Mouse (Mus musculus) brain, embryonic 14.5 days (tissue): Measurements from ENCODE around the gene Btbd2.

Source experiments
- CTCF ChIP-seq: fragments of 200-500 bp; IDR thresholded peaks from 2 replicates; pipeline ENCODE4 v1.5.1; 2012; ENCODE audit warnings: inconsistent platforms, mild to moderate bottlenecking, moderate library complexity, borderline replicate concordance; ENCODE audit not compliant: insufficient read depth, insufficient read length; ENCODE audit errors: extremely low read depth
- POLR2A ChIP-seq: fragments of 200-500 bp; IDR thresholded peaks from 2 replicates; pipeline ENCODE4 v1.6.1; 2012; ENCODE audit warnings: mild to moderate bottlenecking, inconsistent platforms, borderline replicate concordance; ENCODE audit not compliant: poor library complexity, insufficient read depth, insufficient read length, severe bottlenecking; ENCODE audit errors: extremely low read depth

DNA sequence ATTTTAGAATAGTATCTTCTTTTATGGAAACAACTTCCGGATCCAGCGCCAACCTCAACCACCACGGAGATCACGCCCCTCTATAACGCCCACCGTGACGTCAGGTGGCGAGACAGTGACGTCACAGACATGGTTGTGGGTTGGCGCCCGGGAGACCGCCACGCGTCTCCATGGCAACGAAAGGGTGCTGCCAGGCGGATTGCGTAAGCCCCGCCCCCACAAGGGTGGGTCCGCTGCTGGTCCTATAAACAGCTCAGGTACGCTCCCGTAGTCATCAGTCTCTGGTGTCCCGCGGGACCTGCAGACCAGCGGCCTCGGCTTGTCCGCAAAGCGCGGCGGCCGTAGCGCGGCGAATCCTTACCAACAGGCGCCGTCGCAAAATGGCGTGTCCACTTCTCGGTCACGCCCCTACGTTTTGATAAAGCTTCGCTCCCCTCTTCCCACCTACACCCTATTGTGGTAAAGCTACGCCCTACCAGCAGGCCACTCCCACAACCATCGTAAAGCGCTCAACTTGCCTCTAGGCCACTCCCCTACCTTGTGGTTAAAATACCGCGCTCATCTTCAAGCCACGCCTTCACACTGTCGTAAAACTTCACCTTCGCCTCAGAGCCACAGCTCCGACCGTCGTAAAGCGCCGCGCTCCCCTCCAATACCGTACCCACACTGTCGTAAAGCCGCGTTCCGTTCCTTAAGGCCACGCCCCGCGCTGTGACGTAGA lies 34.8 kb downstream of the Btbd2 start:
- TF ChIP-seq POLR2A (peak; percentile 42; the same call in 1 of the 2 replicates), CTCF (no peak)
